Mouse (Mus musculus): ENCODE results near the gene Sec14l2. TPM values are rescaled to one million over a fixed set of nuclear protein-coding genes. Genes with fewer than 3 reads are reported as not detected.
"Not testable (repeated sequence)": the region's sequence is repeated elsewhere in the genome, so short reads cannot be mapped to it uniquely, and the experiment has no call there.

Sec14l2 gene
- polyA plus RNA-seq, 1 experiment from 2014 or later, result 1.8 TPM

DNA sequence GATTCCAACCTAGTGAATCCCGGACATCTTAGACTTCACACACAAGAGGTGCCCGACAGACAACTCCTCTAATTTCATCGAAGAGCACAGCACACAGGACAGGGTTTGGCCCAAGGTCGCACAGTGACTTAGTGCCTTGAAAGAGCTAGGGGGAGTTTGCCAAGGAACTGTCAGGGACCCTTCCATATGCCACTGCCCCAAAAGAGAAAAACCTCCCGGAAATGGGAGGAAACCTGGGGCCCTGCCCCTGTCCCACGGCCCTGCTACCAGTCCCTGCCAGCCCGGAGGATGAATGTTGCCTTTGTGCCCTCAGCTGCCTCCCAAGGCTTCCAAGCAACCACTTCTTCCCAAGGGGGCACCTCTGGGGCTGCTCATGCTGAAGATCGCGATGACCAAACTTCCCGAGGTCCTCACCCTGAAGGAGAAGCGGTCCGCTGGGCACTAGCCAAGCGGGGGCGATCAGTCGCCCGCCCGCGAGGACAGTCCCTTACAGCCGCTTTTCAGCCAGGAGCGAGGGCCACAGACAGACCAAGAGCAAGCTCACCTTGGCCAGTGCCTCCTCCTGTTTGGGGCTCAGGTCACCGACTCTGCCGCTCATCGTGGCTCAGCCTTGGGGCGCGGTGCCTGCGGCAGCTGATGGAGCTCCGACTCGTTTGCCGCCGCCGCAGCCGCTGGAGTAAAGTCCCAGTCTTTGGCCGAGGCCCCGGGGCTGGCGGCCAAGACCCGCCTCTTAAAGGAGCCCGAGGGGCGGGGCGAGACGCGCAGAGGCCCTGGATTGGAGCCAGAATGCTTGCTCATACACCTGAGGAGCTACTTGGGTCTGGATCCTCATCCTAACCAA lies 4.9 kb downstream of the Sec14l2 start:
- Histone ChIP-seq H3K4me3 (replicated peaks; ENCODE audit: low read length) (peak overlapping the region; percentile 51), H3K27ac (ENCODE audit: low read length) (no peak overlapping the region), H3K36me3 (ENCODE audit: control insufficient read depth, insufficient read depth, low read length) (no peaks in the 10 kb centered on the region), H3K9ac (ENCODE audit: low read length) (peak overlapping the region; percentile 66), H3K4me1 (ENCODE audit: control insufficient read depth, insufficient read depth, low read length) (0 out of 2 replicates have a peak, but pooled peaks cover 10% of the 10 kb centered on the region), H3K9me3 (replicated peaks; ENCODE audit: control insufficient read depth, low read length) (no peaks in the 10 kb centered on the region), H3K27me3 (ENCODE audit: control insufficient read depth, insufficient read depth, low read length) (peaks cover 13% of the 10 kb centered on the region; the same call in 1 of the 2 replicates), H3K4me2 (ENCODE audit: low read depth, low read length) (peak overlapping the region; percentile 92)
- WGBS, result 2% methylated on average over 41 of the region's 41 CpGs
- peak; percentile 69 for ATAC-seq (ENCODE audit: insufficient read depth, low FRiP score)

- H3K4me3 ChIP-seq (replicated peaks; ENCODE audit: low read length), result peak overlapping the region; percentile 51; the same call in 1 of the 2 replicates
Measured at GRCm38 (mm10) chr11:4117372-4118071, 5.7 kb downstream of the Sec14l2 start.

GRCm38 (mm10) chr11:4116458-4117141 lies 6.6 kb downstream of the Sec14l2 start:
- H3K27ac ChIP-seq (ENCODE audit: low read length), result no peak overlapping the region
- ATAC-seq (ENCODE audit: insufficient read depth, low FRiP score), result no peak
- H3K4me3 ChIP-seq (replicated peaks; ENCODE audit: low read length), result no peak overlapping the region
- no peaks in the 10 kb centered on the region for H3K36me3 ChIP-seq (ENCODE audit: control insufficient read depth, insufficient read depth, low read length)
- H3K27me3 ChIP-seq (ENCODE audit: control insufficient read depth, insufficient read depth, low read length), result peaks cover 13% of the 10 kb centered on the region; the same call in 1 of the 2 replicates
- H3K9ac ChIP-seq (ENCODE audit: low read length), result no peak overlapping the region
- H3K4me2 ChIP-seq (ENCODE audit: low read depth, low read length), result no peak overlapping the region
- WGBS, result 47% methylated on average over 11 of the region's 11 CpGs
- H3K9me3 ChIP-seq (replicated peaks; ENCODE audit: control insufficient read depth, low read length), result no peaks in the 10 kb centered on the region
- H3K4me1 ChIP-seq (ENCODE audit: control insufficient read depth, insufficient read depth, low read length), result 0 out of 2 replicates have a peak, but pooled peaks cover 10% of the 10 kb centered on the region

More at GRCm38 (mm10) chr11:4117372-4118071, 5.7 kb downstream of the Sec14l2 start:
- Histone ChIP-seq H3K36me3 (ENCODE audit: control insufficient read depth, insufficient read depth, low read length) (no peaks in the 10 kb centered on the region), H3K9ac (ENCODE audit: low read length) (no peak overlapping the region; the same call in 1 of the 2 replicates), H3K4me1 (ENCODE audit: control insufficient read depth, insufficient read depth, low read length) (0 out of 2 replicates have a peak, but pooled peaks cover 10% of the 10 kb centered on the region), H3K27ac (ENCODE audit: low read length) (no peak overlapping the region), H3K27me3 (ENCODE audit: control insufficient read depth, insufficient read depth, low read length) (peaks cover 13% of the 10 kb centered on the region; the same call in 1 of the 2 replicates), H3K4me2 (ENCODE audit: low read depth, low read length) (peak overlapping the region; percentile 92), H3K9me3 (replicated peaks; ENCODE audit: control insufficient read depth, low read length) (no peaks in the 10 kb centered on the region)
- WGBS, result 24% methylated on average over 3 of the region's 3 CpGs
- no peak for ATAC-seq (ENCODE audit: insufficient read depth, low FRiP score)

DNA sequence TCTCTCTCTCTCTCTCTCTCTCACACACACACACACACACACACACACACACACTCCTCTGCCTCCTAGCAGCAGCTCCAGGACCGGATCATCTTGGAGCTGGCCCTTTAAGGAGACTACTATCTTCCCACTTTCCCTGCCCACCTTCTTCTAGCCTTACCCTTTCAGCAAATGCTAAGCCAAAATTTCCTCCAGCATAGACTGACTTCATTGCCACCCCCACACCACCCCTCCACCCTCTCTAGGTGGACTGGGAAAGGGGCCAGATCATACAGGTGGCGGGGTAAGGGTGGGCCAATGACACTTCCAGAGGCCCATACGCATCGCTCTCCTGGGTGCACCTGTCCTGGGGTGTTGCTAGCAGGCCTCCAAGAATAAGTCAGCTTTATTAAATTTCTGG lies 7.8 kb downstream of the Sec14l2 start:
- H3K4me2 ChIP-seq (ENCODE audit: low read depth, low read length), result no peak overlapping the region
- no peak overlapping the region for H3K27ac ChIP-seq (ENCODE audit: low read length)
- no peaks in the 10 kb centered on the region for H3K9me3 ChIP-seq (replicated peaks; ENCODE audit: control insufficient read depth, low read length)
- no peak overlapping the region for H3K4me3 ChIP-seq (replicated peaks; ENCODE audit: low read length)
- H3K27me3 ChIP-seq (ENCODE audit: control insufficient read depth, insufficient read depth, low read length), result peaks cover 13% of the 10 kb centered on the region; the same call in 1 of the 2 replicates
- no peak for ATAC-seq (ENCODE audit: insufficient read depth, low FRiP score)
- 0 out of 2 replicates have a peak, but pooled peaks cover 10% of the 10 kb centered on the region for H3K4me1 ChIP-seq (ENCODE audit: control insufficient read depth, insufficient read depth, low read length)
- no peak overlapping the region for H3K9ac ChIP-seq (ENCODE audit: low read length)
- 90% methylated on average over 4 of the region's 4 CpGs for WGBS
- H3K36me3 ChIP-seq (ENCODE audit: control insufficient read depth, insufficient read depth, low read length), result no peaks in the 10 kb centered on the region

DNA sequence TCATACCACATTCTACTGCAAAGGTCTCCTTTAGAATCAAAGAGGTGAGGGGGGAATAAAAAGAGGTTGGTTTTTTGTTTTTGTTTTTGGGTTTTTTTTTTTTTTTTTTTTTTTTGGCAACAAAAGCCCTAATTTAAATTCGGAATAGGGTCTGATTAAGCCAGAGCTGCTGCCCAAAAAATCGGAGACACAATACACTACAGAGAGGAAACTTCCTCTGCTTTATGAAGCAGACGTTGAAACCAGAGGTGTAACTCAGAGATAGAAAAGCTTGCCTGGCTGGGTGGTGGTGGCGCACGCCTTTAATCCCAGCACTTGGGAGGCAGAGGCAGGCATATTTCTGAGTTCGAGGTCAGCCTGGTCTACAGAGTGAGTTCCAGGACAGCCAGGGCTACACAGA lies 8.7 kb downstream of the Sec14l2 start:
- not testable (repeated sequence) for H3K9me3 ChIP-seq (replicated peaks; ENCODE audit: control insufficient read depth, low read length); ATAC-seq (ENCODE audit: insufficient read depth, low FRiP score); H3K27ac ChIP-seq (ENCODE audit: low read length); H3K36me3 ChIP-seq (ENCODE audit: control insufficient read depth, insufficient read depth, low read length); H3K4me3 ChIP-seq (replicated peaks; ENCODE audit: low read length); H3K9ac ChIP-seq (ENCODE audit: low read length); H3K4me2 ChIP-seq (ENCODE audit: low read depth, low read length); H3K27me3 ChIP-seq (ENCODE audit: control insufficient read depth, insufficient read depth, low read length); H3K4me1 ChIP-seq (ENCODE audit: control insufficient read depth, insufficient read depth, low read length)
- WGBS, result 79% methylated on average over 6 of the region's 6 CpGs

DNA sequence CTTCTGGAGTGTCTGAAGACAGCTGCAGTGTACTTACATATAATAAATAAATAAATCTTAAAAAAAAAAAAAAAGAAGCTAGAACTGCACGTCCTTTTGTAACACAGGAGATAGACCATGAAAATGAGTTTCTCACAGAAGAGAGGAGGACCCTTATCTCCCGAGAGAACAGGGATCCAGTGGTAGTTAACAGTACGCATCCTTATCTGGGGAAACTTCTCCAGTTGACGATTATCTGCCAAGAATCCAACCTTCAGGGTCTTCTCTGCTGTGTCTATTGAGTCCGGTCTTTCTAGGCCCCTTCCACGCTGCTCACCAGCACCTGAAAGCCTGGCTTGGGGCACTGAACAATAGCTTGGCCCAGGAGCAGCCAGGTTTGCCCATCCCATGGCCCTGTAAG lies 9.2 kb downstream of the Sec14l2 start:
- no peak overlapping the region for H3K9ac ChIP-seq (ENCODE audit: low read length)
- H3K4me3 ChIP-seq (replicated peaks; ENCODE audit: low read length), result no peak overlapping the region
- no peak overlapping the region for H3K4me2 ChIP-seq (ENCODE audit: low read depth, low read length)
- H3K4me1 ChIP-seq (ENCODE audit: control insufficient read depth, insufficient read depth, low read length), result 0 out of 2 replicates have a peak, but pooled peaks cover 10% of the 10 kb centered on the region
- H3K36me3 ChIP-seq (ENCODE audit: control insufficient read depth, insufficient read depth, low read length), result no peaks in the 10 kb centered on the region
- 76% methylated on average over 6 of the region's 6 CpGs for WGBS
- H3K27ac ChIP-seq (ENCODE audit: low read length), result no peak overlapping the region
- H3K27me3 ChIP-seq (ENCODE audit: control insufficient read depth, insufficient read depth, low read length), result 0 out of 2 replicates have a peak, but pooled peaks cover 3% of the 10 kb centered on the region
- ATAC-seq (ENCODE audit: insufficient read depth, low FRiP score), result no peak
- H3K9me3 ChIP-seq (replicated peaks; ENCODE audit: control insufficient read depth, low read length), result no peaks in the 10 kb centered on the region

- no peak overlapping the region for H3K4me3 ChIP-seq (replicated peaks; ENCODE audit: low read length)
- no peaks in the 10 kb centered on the region for H3K9me3 ChIP-seq (replicated peaks; ENCODE audit: control insufficient read depth, low read length)
- 91% methylated on average over 4 of the region's 4 CpGs for WGBS
- 0 out of 2 replicates have a peak, but pooled peaks cover 10% of the 10 kb centered on the region for H3K4me1 ChIP-seq (ENCODE audit: control insufficient read depth, insufficient read depth, low read length)
- ATAC-seq (ENCODE audit: insufficient read depth, low FRiP score), result no peak
- H3K4me2 ChIP-seq (ENCODE audit: low read depth, low read length), result no peak overlapping the region
- H3K27ac ChIP-seq (ENCODE audit: low read length), result no peak overlapping the region
- H3K9ac ChIP-seq (ENCODE audit: low read length), result no peak overlapping the region
- no peaks in the 10 kb centered on the region for H3K27me3 ChIP-seq (ENCODE audit: control insufficient read depth, insufficient read depth, low read length)
- H3K36me3 ChIP-seq (ENCODE audit: control insufficient read depth, insufficient read depth, low read length), result no peaks in the 10 kb centered on the region
Measured at GRCm38 (mm10) chr11:4113496-4113895, 9.7 kb downstream of the Sec14l2 start.

DNA sequence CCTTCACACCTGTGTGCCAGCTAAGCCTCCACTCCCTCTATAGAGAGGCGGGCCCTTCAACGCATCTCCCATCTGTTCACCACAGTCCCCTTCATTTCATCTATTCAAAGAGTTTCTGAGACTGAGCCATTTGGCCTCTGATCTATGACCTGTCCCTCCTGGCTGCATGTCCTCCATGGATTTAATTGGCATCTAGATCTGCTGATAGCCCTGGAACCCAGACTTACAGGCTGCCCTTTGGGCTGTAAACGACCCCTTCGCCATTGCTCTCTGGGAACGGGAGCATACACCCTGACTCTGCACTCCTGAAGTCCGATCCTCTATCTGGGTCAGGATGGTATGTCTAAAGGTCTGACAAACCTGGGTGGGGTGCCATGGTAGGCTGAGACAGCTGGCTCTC lies 10.4 kb downstream of the Sec14l2 start:
- Histone ChIP-seq H3K36me3 (ENCODE audit: control insufficient read depth, insufficient read depth, low read length) (no peaks in the 10 kb centered on the region), H3K27ac (ENCODE audit: low read length) (no peak overlapping the region), H3K4me3 (replicated peaks; ENCODE audit: low read length) (no peak overlapping the region), H3K4me1 (ENCODE audit: control insufficient read depth, insufficient read depth, low read length) (0 out of 2 replicates have a peak, but pooled peaks cover 6% of the 10 kb centered on the region), H3K27me3 (ENCODE audit: control insufficient read depth, insufficient read depth, low read length) (no peaks in the 10 kb centered on the region), H3K9ac (ENCODE audit: low read length) (no peak overlapping the region), H3K9me3 (replicated peaks; ENCODE audit: control insufficient read depth, low read length) (no peaks in the 10 kb centered on the region), H3K4me2 (ENCODE audit: low read depth, low read length) (no peak overlapping the region)
- ATAC-seq (ENCODE audit: insufficient read depth, low FRiP score), result no peak
- 81% methylated on average over 6 of the region's 6 CpGs for WGBS
